Mouse (Mus musculus): ENCODE measurements around the gene Foxo4.

DNA sequence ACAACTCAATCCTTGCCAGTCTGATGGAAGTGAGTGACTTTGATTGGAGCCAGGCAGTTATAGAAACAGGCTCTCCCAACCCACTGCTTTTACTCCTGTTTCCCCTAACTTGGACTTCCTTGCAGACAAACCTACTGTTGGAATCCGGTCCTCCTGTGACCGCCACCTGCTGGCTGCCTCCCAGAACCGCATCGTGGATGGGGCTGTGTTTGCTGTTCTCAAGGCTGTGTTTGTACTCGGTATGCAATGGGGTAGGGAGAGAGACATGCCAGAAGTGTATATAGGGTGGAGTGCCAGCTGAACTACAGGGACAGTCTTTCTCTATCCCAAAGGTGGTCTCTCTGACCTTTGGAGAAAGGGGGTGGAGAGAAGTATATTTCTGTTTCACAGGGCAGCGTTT lies 31.2 kb downstream of the Foxo4 start:
- TF ChIP-seq POLR2A (IDR thresholded peaks at IDR 0.05; ENCODE audit: extremely low read depth, insufficient read depth, low read length) (no peak), CTCF (IDR thresholded peaks at IDR 0.05; ENCODE audit: extremely low read depth, insufficient read depth, low read length) (peak; percentile 59)
